Mouse (Mus musculus): ENCODE results near the gene Teddm2. TPM values are rescaled to one million over a fixed set of nuclear protein-coding genes. Genes with fewer than 3 reads are reported as not detected.

Teddm2 gene
- polyA plus RNA-seq (2015; fragmentation: Nextera tagmentation; extraction: Ambion mirVana) = 0.52 and 0.63 TPM in 2 replicates

DNA sequence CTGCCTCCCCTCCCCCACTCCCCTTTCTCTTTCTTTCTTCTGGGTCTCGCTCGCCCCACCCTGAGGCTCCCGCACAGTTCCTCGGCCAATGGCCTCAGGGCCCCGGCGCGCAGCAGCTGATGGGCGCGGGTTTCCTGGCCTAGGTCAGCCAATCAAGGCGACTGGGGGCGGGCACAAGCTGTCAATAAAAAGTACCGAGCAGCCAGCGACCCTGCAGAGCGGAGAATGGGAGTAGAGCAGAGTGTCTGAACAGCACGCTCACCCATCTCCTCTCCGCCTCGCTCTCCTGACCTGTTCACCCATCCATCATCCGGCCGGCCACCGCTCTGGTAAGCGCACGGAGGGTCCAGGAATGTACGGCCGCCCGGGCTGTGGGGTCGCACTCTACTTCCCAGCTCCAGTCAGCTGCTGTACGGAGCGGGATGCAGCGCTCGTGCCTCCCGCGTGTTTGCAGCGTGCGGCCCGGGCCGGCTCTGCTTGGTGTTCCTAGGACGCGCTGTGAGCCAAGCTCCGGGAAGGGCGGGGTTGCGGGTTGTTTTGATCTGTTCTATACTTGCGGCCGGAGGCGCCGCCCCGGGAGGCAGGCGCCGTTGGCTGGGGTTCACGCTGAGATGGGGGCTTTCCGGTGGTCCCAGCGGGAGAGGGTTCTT is at the start of gene Teddm2, which contains the start of gene Glul:
TSS of gene Teddm2 (minus strand) at position 498 of the 650 bp plus-strand sequence.
TSS of gene Glul (plus strand) at position 214 of the 650 bp plus-strand sequence.
- Histone ChIP-seq H3K4me2 (ENCODE audit: low read length) (peak within 1 kb of the TSS; percentile 87), H3K4me1 (replicated peaks; ENCODE audit: insufficient read depth, low read length) (0 out of 2 replicates have a peak, but pooled peaks cover 7% of the 10 kb centered on the region), H3K4me3 (replicated peaks; ENCODE audit: low read depth, low read length) (peak within 1 kb of the TSS; percentile 89), H3K9me3 (replicated peaks; ENCODE audit: low read length) (no peaks in the 10 kb centered on the region), H3K9ac (ENCODE audit: low read depth, low read length) (peak within 1 kb of the TSS; percentile 92), H3K36me3 (ENCODE audit: insufficient read depth, low read length) (peaks cover 16% of the 10 kb centered on the region), H3K27me3 (ENCODE audit: insufficient read depth, low read length) (no peaks in the 10 kb centered on the region), H3K27ac (peak within 1 kb of the TSS; percentile 96)
- no peak; the same call in 1 of the 2 replicates for TF ChIP-seq CTCF (IDR thresholded peaks at IDR 0.05; ENCODE audit: low read depth)
- WGBS = under 1% methylated on average over 50 of the region's 51 CpGs
- DNase-seq (ENCODE audit: low spot score) (peak; percentile 99), ATAC-seq (replicated peaks; ENCODE audit: low FRiP score, low read depth) (peak; percentile 96)

DNA sequence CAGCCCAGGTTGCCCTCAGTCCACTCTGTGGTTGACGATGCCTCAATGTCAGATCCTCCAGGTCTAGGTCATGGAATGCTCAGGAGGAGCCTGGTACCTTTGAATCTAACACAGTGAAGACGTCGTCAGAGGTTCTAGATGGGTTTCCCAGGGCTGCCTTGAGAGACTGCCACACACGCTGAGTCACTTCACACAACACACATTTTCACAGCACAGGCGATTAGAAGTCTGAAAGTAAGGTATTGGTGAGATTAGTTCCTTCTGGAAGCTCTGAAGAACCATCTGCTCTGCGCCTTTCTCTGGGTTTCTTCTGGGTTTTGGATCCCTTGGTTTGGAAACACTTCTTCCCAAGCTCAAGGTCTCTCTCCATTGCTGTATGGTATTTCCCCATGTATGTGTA is 47.8 kb upstream of the Teddm2 start:
- 95% methylated on average over 6 of the region's 6 CpGs for WGBS
- Histone ChIP-seq H3K4me1 (replicated peaks; ENCODE audit: insufficient read depth, low read length) (no peaks in the 10 kb centered on the region), H3K4me2 (ENCODE audit: low read length) (no peak overlapping the region), H3K9me3 (replicated peaks; ENCODE audit: low read length) (no peaks in the 10 kb centered on the region), H3K4me3 (replicated peaks; ENCODE audit: low read depth, low read length) (no peak overlapping the region), H3K27me3 (ENCODE audit: insufficient read depth, low read length) (no peaks in the 10 kb centered on the region), H3K36me3 (ENCODE audit: insufficient read depth, low read length) (no peaks in the 10 kb centered on the region), H3K9ac (ENCODE audit: low read depth, low read length) (no peak overlapping the region), H3K27ac (no peak overlapping the region)
- DNase-seq (ENCODE audit: low spot score) (no peak), ATAC-seq (replicated peaks; ENCODE audit: low FRiP score, low read depth) (no peak)
- TF ChIP-seq CTCF (IDR thresholded peaks at IDR 0.05; ENCODE audit: low read depth) = no peak

DNA sequence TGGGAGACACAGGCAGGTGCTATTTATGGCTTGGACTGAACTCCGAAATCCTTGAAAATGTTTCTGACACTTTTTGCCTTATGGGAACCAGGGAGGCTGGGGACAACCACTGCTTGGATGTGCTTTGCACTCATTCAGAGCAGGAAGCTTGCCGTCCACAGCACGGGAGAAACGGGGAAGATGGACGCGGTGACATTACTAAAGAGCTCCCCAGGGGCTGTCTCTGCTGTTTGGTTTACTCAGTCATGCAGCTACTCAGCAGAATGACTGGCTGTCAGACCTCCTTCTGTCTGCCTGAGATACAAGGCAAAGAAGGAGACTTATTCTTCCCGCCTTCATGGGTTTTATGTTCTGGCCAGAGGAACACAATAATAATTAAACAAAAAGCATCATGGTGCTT is 46.9 kb upstream of the Teddm2 start:
- no peaks in the 10 kb centered on the region for H3K36me3 ChIP-seq (ENCODE audit: insufficient read depth, low read length)
- ATAC-seq (replicated peaks; ENCODE audit: low FRiP score, low read depth) (no peak), DNase-seq (ENCODE audit: low spot score) (no peak)
- WGBS = 33% methylated on average over 7 of the region's 7 CpGs
- H3K4me1 ChIP-seq (replicated peaks; ENCODE audit: insufficient read depth, low read length) = no peaks in the 10 kb centered on the region
- no peaks in the 10 kb centered on the region for H3K9me3 ChIP-seq (replicated peaks; ENCODE audit: low read length)
- no peak overlapping the region for H3K9ac ChIP-seq (ENCODE audit: low read depth, low read length)
- no peak for TF ChIP-seq CTCF (IDR thresholded peaks at IDR 0.05; ENCODE audit: low read depth)
- H3K27ac ChIP-seq = no peak overlapping the region
- no peak overlapping the region for H3K4me3 ChIP-seq (replicated peaks; ENCODE audit: low read depth, low read length)
- H3K27me3 ChIP-seq (ENCODE audit: insufficient read depth, low read length) = no peaks in the 10 kb centered on the region
- H3K4me2 ChIP-seq (ENCODE audit: low read length) = no peak overlapping the region

DNA sequence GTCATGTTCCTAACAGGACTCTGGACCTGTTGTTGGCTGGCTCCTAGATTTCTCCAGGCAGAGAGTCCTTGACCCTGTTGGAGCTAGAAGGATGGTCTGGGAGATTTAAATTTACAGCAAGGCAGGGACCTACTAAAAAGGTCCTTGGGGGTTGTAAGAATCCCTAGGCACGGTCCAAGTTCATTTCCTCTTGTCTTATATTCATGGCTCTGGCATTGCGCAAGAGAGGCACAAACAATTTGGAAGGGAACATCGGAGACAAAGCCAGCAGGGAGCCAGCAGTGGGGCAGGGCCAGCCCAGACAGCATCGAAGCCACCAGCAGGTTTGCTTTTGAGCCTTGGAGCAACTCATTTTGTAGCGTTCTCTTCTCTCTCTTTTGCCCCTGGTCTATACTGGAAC is 45.2 kb upstream of the Teddm2 start:
- Histone ChIP-seq H3K27me3 (ENCODE audit: insufficient read depth, low read length) (no peaks in the 10 kb centered on the region), H3K36me3 (ENCODE audit: insufficient read depth, low read length) (no peaks in the 10 kb centered on the region), H3K4me2 (ENCODE audit: low read length) (no peak overlapping the region), H3K4me1 (replicated peaks; ENCODE audit: insufficient read depth, low read length) (no peaks in the 10 kb centered on the region), H3K27ac (no peak overlapping the region), H3K9me3 (replicated peaks; ENCODE audit: low read length) (no peaks in the 10 kb centered on the region), H3K4me3 (replicated peaks; ENCODE audit: low read depth, low read length) (no peak overlapping the region), H3K9ac (ENCODE audit: low read depth, low read length) (no peak overlapping the region)
- ATAC-seq (replicated peaks; ENCODE audit: low FRiP score, low read depth) (no peak), DNase-seq (ENCODE audit: low spot score) (no peak)
- 82% methylated on average over 5 of the region's 5 CpGs for WGBS
- TF ChIP-seq CTCF (IDR thresholded peaks at IDR 0.05; ENCODE audit: low read depth) = no peak

DNA sequence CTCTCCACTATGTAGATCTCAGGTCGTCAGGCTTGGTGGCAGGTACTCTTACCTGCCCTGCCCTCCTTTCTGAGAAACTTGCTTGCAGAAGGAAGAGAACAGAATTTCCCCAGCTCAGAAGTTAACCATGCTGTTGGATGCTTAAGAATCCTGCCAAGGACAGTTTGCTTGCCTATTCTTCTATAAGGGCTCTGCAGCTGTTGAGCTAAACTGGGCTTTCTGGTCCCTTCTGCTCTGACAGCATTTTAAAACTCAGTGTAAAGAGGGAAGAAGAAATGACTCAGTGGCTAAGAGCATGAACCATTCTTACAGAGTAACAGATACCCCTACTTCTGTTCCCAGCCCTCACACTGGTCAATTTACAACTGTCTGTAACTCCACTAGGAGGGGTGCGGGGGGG is 41.0 kb upstream of the Teddm2 start:
- ATAC-seq (replicated peaks; ENCODE audit: low FRiP score, low read depth) (no peak), DNase-seq (ENCODE audit: low spot score) (no peak)
- WGBS = 72% methylated on average over 2 of the region's 2 CpGs
- no peaks in the 10 kb centered on the region for H3K27me3 ChIP-seq (ENCODE audit: insufficient read depth, low read length)
- H3K9ac ChIP-seq (ENCODE audit: low read depth, low read length) = no peak overlapping the region
- no peak overlapping the region for H3K4me3 ChIP-seq (replicated peaks; ENCODE audit: low read depth, low read length)
- no peak overlapping the region for H3K4me2 ChIP-seq (ENCODE audit: low read length)
- TF ChIP-seq CTCF (IDR thresholded peaks at IDR 0.05; ENCODE audit: low read depth) = no peak
- no peaks in the 10 kb centered on the region for H3K9me3 ChIP-seq (replicated peaks; ENCODE audit: low read length)
- H3K4me1 ChIP-seq (replicated peaks; ENCODE audit: insufficient read depth, low read length) = no peaks in the 10 kb centered on the region
- no peaks in the 10 kb centered on the region for H3K36me3 ChIP-seq (ENCODE audit: insufficient read depth, low read length)
- no peak overlapping the region for H3K27ac ChIP-seq

DNA sequence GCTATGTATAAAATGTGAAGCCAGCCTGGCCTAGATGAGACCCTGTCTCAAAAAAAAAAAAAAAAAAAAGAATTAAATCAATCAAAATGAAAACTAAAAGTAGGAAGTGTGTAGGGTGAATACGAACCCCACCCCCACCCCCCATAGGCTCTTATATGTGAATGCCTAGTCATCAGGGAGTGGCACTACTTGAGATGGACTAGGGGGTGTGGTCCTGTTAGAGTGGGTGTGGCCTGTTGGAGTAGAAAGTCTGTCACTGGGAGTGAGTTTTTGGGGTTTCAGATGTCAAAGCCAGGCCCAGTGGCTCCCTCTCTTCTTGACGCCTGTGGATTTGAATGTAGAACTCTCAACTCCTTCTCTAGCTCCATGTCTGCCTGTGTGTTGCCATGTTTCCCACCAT is 37.0 kb upstream of the Teddm2 start:
- H3K4me1 ChIP-seq (replicated peaks; ENCODE audit: insufficient read depth, low read length) = no peaks in the 10 kb centered on the region
- ATAC-seq (replicated peaks; ENCODE audit: low FRiP score, low read depth) = no peak
- 100% methylated on average over 2 of the region's 2 CpGs for WGBS
- no peaks in the 10 kb centered on the region for H3K9me3 ChIP-seq (replicated peaks; ENCODE audit: low read length)
- H3K27me3 ChIP-seq (ENCODE audit: insufficient read depth, low read length) = no peaks in the 10 kb centered on the region
- no peak overlapping the region for H3K9ac ChIP-seq (ENCODE audit: low read depth, low read length)
- DNase-seq (ENCODE audit: low spot score) = no peak
- no peak for TF ChIP-seq CTCF (IDR thresholded peaks at IDR 0.05; ENCODE audit: low read depth)
- H3K4me2 ChIP-seq (ENCODE audit: low read length) = no peak overlapping the region
- H3K4me3 ChIP-seq (replicated peaks; ENCODE audit: low read depth, low read length) = no peak overlapping the region
- H3K27ac ChIP-seq = no peak overlapping the region
- no peaks in the 10 kb centered on the region for H3K36me3 ChIP-seq (ENCODE audit: insufficient read depth, low read length)
